Mouse (Mus musculus) ES-Bruce4 (cell line): Measurements from ENCODE around the gene Gbx1.

Experiments
- CTCF ChIP-seq: IDR thresholded peaks from one replicate; pipeline ENCODE4 v1.8.1; 2011; ENCODE audit warnings: low read depth, low read length
- POLR2A ChIP-seq: IDR thresholded peaks from one replicate; pipeline ENCODE4 v1.8.1; 2011; ENCODE audit warnings: low read length; ENCODE audit not compliant: insufficient read depth

GRCm38 (mm10) chr5:24481647-24482046, 45.4 kb downstream of the Gbx1 start:
- TF ChIP-seq POLR2A (no peak), CTCF (peak; percentile 83)
